Mouse (Mus musculus): ENCODE measurements around the gene Rnf26. TPM values are rescaled to one million over a fixed set of nuclear protein-coding genes. Genes with fewer than 3 reads are reported as not detected.

Gene Rnf26
- polyA plus RNA-seq, 2 experiments = 56.1 to 74.0 TPM

DNA sequence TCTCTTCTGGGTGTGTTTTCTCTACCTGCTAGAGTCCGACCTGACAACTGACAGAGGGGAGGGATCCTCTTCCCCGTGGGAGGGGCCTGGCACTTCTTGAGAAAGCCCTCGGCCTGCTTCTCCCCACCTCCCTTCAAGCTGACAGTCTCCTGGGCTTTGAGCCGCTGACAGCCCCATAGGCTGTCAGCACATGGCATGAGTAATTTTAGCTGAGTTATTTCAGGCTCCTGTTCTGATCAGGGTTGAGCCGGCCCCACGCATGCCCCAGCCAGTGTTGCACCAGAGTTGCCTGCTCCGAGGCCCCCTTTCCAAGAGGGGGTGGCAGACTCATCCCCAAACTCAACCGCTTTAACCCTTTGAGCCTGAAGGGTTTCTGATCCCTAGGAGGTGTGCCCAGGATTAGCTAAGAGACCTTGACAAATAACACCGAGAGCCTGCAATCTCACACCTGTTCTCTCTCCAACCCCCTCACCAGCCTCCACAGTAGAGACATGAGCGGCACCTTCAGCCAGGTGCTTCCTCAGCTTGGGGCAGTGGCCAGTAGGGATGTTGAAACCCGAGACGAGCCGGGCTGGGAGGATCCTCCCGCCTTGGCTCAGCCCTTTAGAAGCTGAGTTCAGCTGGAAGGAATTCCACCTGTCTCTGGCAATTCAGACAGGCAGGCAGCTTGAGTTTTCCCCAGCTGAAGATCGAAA lies 25.4 kb downstream of the Rnf26 start:
- ATAC-seq (ENCODE audit: low FRiP score, low read depth) (peak; percentile 49), DNase-seq (ENCODE audit: low spot score) (peak; percentile 55)
- 5% methylated on average over 15 of the region's 15 CpGs for WGBS
- peaks cover 14% of the 10 kb centered on the region for H3K27me3 ChIP-seq (ENCODE audit: control insufficient read depth, insufficient read depth, low read length)
- TF ChIP-seq POLR2A (IDR thresholded peaks at IDR 0.05; ENCODE audit: borderline replicate concordance, extremely low read depth, insufficient read depth, insufficient read length) = no peak
- peaks cover 33% of the 10 kb centered on the region for H3K4me1 ChIP-seq (ENCODE audit: control insufficient read depth, insufficient read depth, low read length)
- 0 out of 2 replicates have a peak overlapping the region, but pooled peaks have one; percentile 5 for H3K27ac ChIP-seq (replicated peaks; ENCODE audit: low read depth, low read length)
- no peak overlapping the region for H3K4me3 ChIP-seq (replicated peaks; ENCODE audit: low read length)
- peaks cover 23% of the 10 kb centered on the region for H3K36me3 ChIP-seq (ENCODE audit: control insufficient read depth, insufficient read depth, low read length)
- H3K9me3 ChIP-seq (ENCODE audit: control insufficient read depth, low read length) = no peaks in the 10 kb centered on the region
- peak overlapping the region; percentile 15; the same call in 1 of the 2 replicates for H3K4me2 ChIP-seq (replicated peaks; ENCODE audit: low read depth, low read length, severe bottlenecking)
- H3K9ac ChIP-seq (ENCODE audit: low read depth, low read length, severe bottlenecking) = no peak overlapping the region

DNA sequence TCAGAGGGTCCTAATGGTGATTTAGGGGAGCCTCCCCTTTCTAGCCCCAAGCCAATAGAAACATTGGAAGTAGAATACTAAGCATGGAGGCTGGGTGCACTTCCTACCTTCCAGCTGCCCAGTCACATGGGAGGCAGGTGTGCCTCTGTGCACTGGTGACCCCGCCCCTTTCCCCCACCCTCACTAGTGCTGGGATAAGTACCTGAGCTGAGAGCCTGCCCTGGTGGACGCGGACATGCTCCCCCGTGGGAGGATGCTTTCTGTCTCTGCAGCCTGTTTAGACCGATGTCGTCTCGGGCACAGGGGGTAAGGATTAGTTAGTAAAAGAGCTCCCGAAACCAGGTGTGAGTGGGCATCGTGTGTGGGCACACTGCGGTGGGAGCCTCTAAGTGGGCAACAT lies 26.4 kb downstream of the Rnf26 start:
- Histone ChIP-seq H3K9me3 (ENCODE audit: control insufficient read depth, low read length) (no peaks in the 10 kb centered on the region), H3K9ac (ENCODE audit: low read depth, low read length, severe bottlenecking) (no peak overlapping the region), H3K36me3 (ENCODE audit: control insufficient read depth, insufficient read depth, low read length) (peaks cover 15% of the 10 kb centered on the region), H3K4me1 (ENCODE audit: control insufficient read depth, insufficient read depth, low read length) (peaks cover 36% of the 10 kb centered on the region), H3K27me3 (ENCODE audit: control insufficient read depth, insufficient read depth, low read length) (peaks cover 14% of the 10 kb centered on the region), H3K27ac (replicated peaks; ENCODE audit: low read depth, low read length) (no peak overlapping the region), H3K4me2 (replicated peaks; ENCODE audit: low read depth, low read length, severe bottlenecking) (no peak overlapping the region), H3K4me3 (replicated peaks; ENCODE audit: low read length) (no peak overlapping the region)
- DNase-seq (ENCODE audit: low spot score) (no peak), ATAC-seq (ENCODE audit: low FRiP score, low read depth) (no peak)
- WGBS = 40% methylated on average over 10 of the region's 10 CpGs
- no peak for TF ChIP-seq POLR2A (IDR thresholded peaks at IDR 0.05; ENCODE audit: borderline replicate concordance, extremely low read depth, insufficient read depth, insufficient read length)

DNA sequence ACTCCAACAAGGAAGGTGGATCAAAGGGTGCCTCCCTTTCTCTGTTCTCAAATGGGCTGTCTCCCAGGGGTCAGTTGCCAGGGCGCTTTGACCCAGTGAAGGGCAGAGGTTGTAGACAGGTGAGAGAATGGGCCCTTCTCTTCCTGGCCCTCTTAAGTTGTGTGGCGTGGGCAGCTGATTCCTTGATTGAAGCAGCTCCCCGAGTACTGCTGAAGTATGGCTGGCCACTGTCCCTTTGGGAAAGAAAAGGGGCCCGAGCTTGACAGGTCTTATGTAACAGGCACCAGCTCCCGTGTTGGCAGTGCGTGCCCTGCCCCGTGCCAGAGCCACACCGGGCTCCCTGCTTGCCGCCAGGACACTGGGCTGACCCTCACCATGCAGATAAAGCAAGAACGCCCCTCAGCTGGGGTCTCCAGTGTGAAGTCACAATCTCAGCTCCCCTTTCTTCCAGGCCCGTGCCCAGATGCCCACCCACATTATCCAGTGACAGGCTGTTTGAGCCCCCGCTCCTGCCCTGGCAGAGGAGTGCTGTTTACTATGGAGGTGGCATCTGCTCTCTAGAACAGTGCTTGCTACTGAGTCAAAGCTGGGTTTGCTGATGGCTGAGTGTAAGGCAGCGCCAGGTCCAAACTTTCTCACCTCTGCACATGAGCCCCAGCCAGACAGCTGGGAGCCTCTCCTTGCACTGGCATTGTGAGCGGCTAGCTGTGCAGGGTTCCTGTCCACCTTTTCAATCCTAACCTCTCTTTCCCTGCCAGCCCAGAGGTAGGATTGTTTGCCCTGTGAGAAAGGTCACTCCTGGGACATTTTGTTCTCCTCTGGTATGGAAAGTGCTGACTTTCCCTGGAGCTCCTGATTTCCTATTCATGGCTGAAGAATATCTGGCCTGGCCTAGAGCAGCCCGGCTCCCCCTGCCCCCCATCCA lies 27.3 kb downstream of the Rnf26 start:
- ATAC-seq (ENCODE audit: low FRiP score, low read depth) (no peak), DNase-seq (ENCODE audit: low spot score) (no peak)
- Histone ChIP-seq H3K4me2 (replicated peaks; ENCODE audit: low read depth, low read length, severe bottlenecking) (peak overlapping the region; percentile 98), H3K9ac (ENCODE audit: low read depth, low read length, severe bottlenecking) (no peak overlapping the region), H3K4me1 (ENCODE audit: control insufficient read depth, insufficient read depth, low read length) (peaks cover 44% of the 10 kb centered on the region), H3K27me3 (ENCODE audit: control insufficient read depth, insufficient read depth, low read length) (peaks cover 14% of the 10 kb centered on the region), H3K27ac (replicated peaks; ENCODE audit: low read depth, low read length) (no peak overlapping the region), H3K36me3 (ENCODE audit: control insufficient read depth, insufficient read depth, low read length) (0 out of 2 replicates have a peak, but pooled peaks cover 8% of the 10 kb centered on the region), H3K9me3 (ENCODE audit: control insufficient read depth, low read length) (no peaks in the 10 kb centered on the region), H3K4me3 (replicated peaks; ENCODE audit: low read length) (peak overlapping the region; percentile 61; the same call in 1 of the 2 replicates)
- 71% methylated on average over 15 of the region's 15 CpGs for WGBS
- TF ChIP-seq POLR2A (IDR thresholded peaks at IDR 0.05; ENCODE audit: borderline replicate concordance, extremely low read depth, insufficient read depth, insufficient read length) = no peak

DNA sequence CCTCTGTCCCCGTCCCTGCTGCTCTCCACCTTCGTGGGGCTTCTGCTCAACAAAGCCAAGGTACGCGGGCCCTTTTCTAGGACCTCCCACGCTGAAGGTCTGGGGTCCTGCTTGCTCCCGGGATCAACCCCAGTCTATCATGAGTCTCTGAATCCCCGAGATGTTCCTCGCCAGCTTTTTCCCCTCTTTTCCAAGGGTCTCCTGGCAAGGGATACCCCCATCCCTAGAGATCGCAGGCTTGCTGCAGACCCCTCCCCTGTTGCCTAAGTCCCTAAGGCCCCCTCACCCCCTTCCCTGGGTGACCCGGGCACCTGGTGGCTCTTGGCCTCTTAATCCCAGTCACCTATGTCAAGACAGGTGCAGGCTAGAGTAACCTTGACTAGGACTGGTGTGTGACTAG lies 28.0 kb downstream of the Rnf26 start:
- ATAC-seq (ENCODE audit: low FRiP score, low read depth) (no peak; the same call in 1 of the 2 replicates), DNase-seq (ENCODE audit: low spot score) (no peak)
- H3K4me2 ChIP-seq (replicated peaks; ENCODE audit: low read depth, low read length, severe bottlenecking) = peak overlapping the region; percentile 98
- no peak overlapping the region for H3K27ac ChIP-seq (replicated peaks; ENCODE audit: low read depth, low read length)
- H3K4me3 ChIP-seq (replicated peaks; ENCODE audit: low read length) = peak overlapping the region; percentile 61
- H3K36me3 ChIP-seq (ENCODE audit: control insufficient read depth, insufficient read depth, low read length) = 0 out of 2 replicates have a peak, but pooled peaks cover 5% of the 10 kb centered on the region
- H3K9me3 ChIP-seq (ENCODE audit: control insufficient read depth, low read length) = no peaks in the 10 kb centered on the region
- no peak for TF ChIP-seq POLR2A (IDR thresholded peaks at IDR 0.05; ENCODE audit: borderline replicate concordance, extremely low read depth, insufficient read depth, insufficient read length)
- 3% methylated on average over 9 of the region's 10 CpGs for WGBS
- peaks cover 14% of the 10 kb centered on the region for H3K27me3 ChIP-seq (ENCODE audit: control insufficient read depth, insufficient read depth, low read length)
- peaks cover 46% of the 10 kb centered on the region for H3K4me1 ChIP-seq (ENCODE audit: control insufficient read depth, insufficient read depth, low read length)
- peak overlapping the region; percentile 70 for H3K9ac ChIP-seq (ENCODE audit: low read depth, low read length, severe bottlenecking)

DNA sequence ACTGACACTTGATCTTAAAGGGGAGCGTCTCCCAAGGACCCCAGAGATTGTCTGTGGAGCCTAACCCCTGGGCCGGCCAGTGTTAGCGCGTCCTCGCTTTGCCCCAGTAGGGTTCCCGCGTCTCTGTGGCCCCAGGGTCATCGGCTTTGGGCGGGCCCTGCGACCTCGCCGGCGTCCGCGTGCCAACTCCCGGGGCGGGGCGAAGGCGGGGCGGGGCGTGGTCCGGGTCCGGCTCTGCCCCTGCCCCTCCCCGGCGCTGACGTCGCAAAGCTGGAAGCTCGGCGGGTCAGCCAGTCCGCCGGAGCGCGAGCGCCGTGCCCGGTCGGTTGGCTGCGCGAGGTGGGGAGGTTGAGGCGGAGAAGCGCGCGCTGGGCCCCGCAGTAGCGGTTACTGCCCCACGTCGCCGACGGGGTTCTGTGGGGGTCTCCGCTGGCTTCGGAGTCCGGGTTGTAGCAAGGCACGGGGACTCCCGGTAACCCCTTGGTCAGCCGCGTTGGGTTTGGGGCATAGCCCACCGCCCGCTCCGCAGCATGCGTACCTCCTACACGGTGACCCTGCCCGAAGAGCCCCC lies 28.6 kb downstream of the Rnf26 start:
- H3K27me3 ChIP-seq (ENCODE audit: control insufficient read depth, insufficient read depth, low read length) = peaks cover 14% of the 10 kb centered on the region
- no peak for TF ChIP-seq POLR2A (IDR thresholded peaks at IDR 0.05; ENCODE audit: borderline replicate concordance, extremely low read depth, insufficient read depth, insufficient read length)
- H3K4me1 ChIP-seq (ENCODE audit: control insufficient read depth, insufficient read depth, low read length) = peaks cover 47% of the 10 kb centered on the region
- DNase-seq (ENCODE audit: low spot score) (peak; percentile 67), ATAC-seq (ENCODE audit: low FRiP score, low read depth) (peak; percentile 73)
- H3K4me3 ChIP-seq (replicated peaks; ENCODE audit: low read length) = peak overlapping the region; percentile 61
- 0% methylated on average over 24 of the region's 62 CpGs for WGBS
- H3K9ac ChIP-seq (ENCODE audit: low read depth, low read length, severe bottlenecking) = peak overlapping the region; percentile 70
- no peaks in the 10 kb centered on the region for H3K36me3 ChIP-seq (ENCODE audit: control insufficient read depth, insufficient read depth, low read length)
- H3K9me3 ChIP-seq (ENCODE audit: control insufficient read depth, low read length) = no peaks in the 10 kb centered on the region
- H3K27ac ChIP-seq (replicated peaks; ENCODE audit: low read depth, low read length) = no peak overlapping the region
- peak overlapping the region; percentile 98 for H3K4me2 ChIP-seq (replicated peaks; ENCODE audit: low read depth, low read length, severe bottlenecking)
